Mouse (Mus musculus) CH12.LX (cell line): ENCODE results near the gene Abcc2.
A peak's percentile ranks its signal among the peaks of the same experiment; 100 is the strongest.

Experiments
- CTCF ChIP-seq, 2 experiments: IDR thresholded peaks in 1 of 2; conservative IDR thresholded peaks in 1 of 2; 2 replicates each; pipeline ENCODE4 v1.5.1; 2011 to 2012; ENCODE audit warnings: low read depth in 2 of 2, low read length in 2 of 2, improper control_type of control experiment in 1 of 2, inconsistent platforms in 1 of 2, mild to moderate bottlenecking in 1 of 2, moderate library complexity in 1 of 2
- EP300 ChIP-seq: IDR thresholded peaks from 2 replicates; pipeline ENCODE4 v1.6.1; 2011; ENCODE audit warnings: low read length, improper control_type of control experiment
- ETS1 ChIP-seq: conservative IDR thresholded peaks from 2 replicates; pipeline ENCODE4 v1.6.1; 2012; ENCODE audit warnings: low read depth, mild to moderate bottlenecking, inconsistent platforms, low read length, improper control_type of control experiment, moderate library complexity
- HCFC1 ChIP-seq: IDR thresholded peaks from 2 replicates; pipeline ENCODE4 v1.6.1; 2012; ENCODE audit warnings: low read depth, mild to moderate bottlenecking, inconsistent platforms, low read length, improper control_type of control experiment
- MAFK ChIP-seq: IDR thresholded peaks from 2 replicates; pipeline ENCODE4 v1.6.1; 2011; ENCODE audit warnings: low read length, improper control_type of control experiment; ENCODE audit not compliant: insufficient replicate concordance
- NELFE ChIP-seq: IDR thresholded peaks from 2 replicates; pipeline ENCODE4 v1.6.1; 2011; ENCODE audit warnings: low read depth, low read length, improper control_type of control experiment
- ZMIZ1 ChIP-seq: IDR thresholded peaks from 2 replicates; pipeline ENCODE4 v1.6.1; 2012; ENCODE audit warnings: low read depth, mild to moderate bottlenecking, inconsistent platforms, low read length, improper control_type of control experiment

- TF ChIP-seq CTCF (conservative IDR thresholded peaks at IDR 0.05 in 1 of 2, IDR thresholded peaks at IDR 0.05 in 1 of 2; ENCODE audit: low read depth in 2 of 2, low read length in 2 of 2) (peak; percentile 24 to 53; a peak in 3 of 4 replicates), MAFK (no peak), HCFC1 (no peak), ETS1 (no peak), ZMIZ1 (no peak), EP300 (no peak), NELFE (no peak)
These were observed 71.0 kb downstream of the Abcc2 start for GRCm38 (mm10) chr19:43852837-43853545.
